Mouse (Mus musculus) adrenal gland, postnatal 4 days (tissue): Measurements from ENCODE around the gene Atn1. TPM values are rescaled to one million over a fixed set of nuclear protein-coding genes. Genes with fewer than 3 reads are reported as not detected.
A peak's percentile ranks its signal among the peaks of the same experiment; 100 is the strongest.
"Not testable (repeated sequence)": the region's sequence is repeated elsewhere in the genome, so short reads cannot be mapped to it uniquely, and the experiment has no call there.

Source experiments
- DNase-seq, 2 experiments: peaks; one replicate each; pipeline ENCODE4 v3.0.0; 2021 to 2022; ENCODE audit warnings: low spot score in 2 of 2, mixed read lengths in 2 of 2
- long read RNA-seq, 2 experiments: library from polyadenylated mRNA; stranded (forward); transcript quantifications; one replicate each; pipeline ENCODE4 v2.0.0; 2021
- total RNA-seq, 2 experiments: library from RNA; stranded (reverse); gene quantifications; 2 replicates each; pipeline ENCODE4 v1.2.3; 2021

Gene Atn1
- total RNA-seq, result 100 to 1,000 TPM in 1 of 2 experiments, 10 to 100 TPM in 1; 99.7 to 111 TPM
- long read RNA-seq, experiment 1, partial matches to known transcripts, result 6 of 12 reads
- long read RNA-seq, experiment 1, other reads (novel, unspliced or antisense), result 6 of 12 reads
- long read RNA-seq, experiment 2, partial matches to known transcripts, result 28 of 33 reads
- long read RNA-seq, experiment 2, other reads (novel, unspliced or antisense), result 5 of 33 reads

GRCm38 (mm10) chr6:124755831-124756595, at the start of gene Atn1, which contains the start of gene Gm45234:
Gene Atn1 (minus strand): TSS chr6:124756524.
Gene Gm45234 (minus strand): TSS chr6:124756021.
- peak in 1 of 2 experiments; percentile 63 for DNase-seq

GRCm38 (mm10) chr6:124805341-124806321, 49.3 kb upstream of the Atn1 start:
- DNase-seq, result peak; percentile 81 to 93

- DNase-seq, result no peak
These were observed 48.0 kb upstream of the Atn1 start for GRCm38 (mm10) chr6:124804341-124804740.

GRCm38 (mm10) chr6:124803691-124804090, 47.4 kb upstream of the Atn1 start:
- not testable (repeated sequence) for DNase-seq

- no peak for DNase-seq
These were observed 46.7 kb upstream of the Atn1 start for GRCm38 (mm10) chr6:124803061-124803460.

- DNase-seq, result not testable (repeated sequence)
These were observed 46.1 kb upstream of the Atn1 start for GRCm38 (mm10) chr6:124802400-124802799.

- no peak for DNase-seq
These were observed 39.9 kb upstream of the Atn1 start for GRCm38 (mm10) chr6:124796200-124796599.

- DNase-seq, result no peak
These were observed 39.5 kb upstream of the Atn1 start for GRCm38 (mm10) chr6:124795781-124796180.

GRCm38 (mm10) chr6:124791911-124792310, 35.6 kb upstream of the Atn1 start:
- no peak for DNase-seq

- no peak for DNase-seq
These were observed 33.8 kb upstream of the Atn1 start for GRCm38 (mm10) chr6:124790121-124790520.

GRCm38 (mm10) chr6:124789519-124789918, 33.2 kb upstream of the Atn1 start:
- no peak for DNase-seq

GRCm38 (mm10) chr6:124787722-124788121, 31.4 kb upstream of the Atn1 start:
- no peak for DNase-seq

GRCm38 (mm10) chr6:124786756-124787420, 30.6 kb upstream of the Atn1 start:
- no peak for DNase-seq

GRCm38 (mm10) chr6:124782436-124782835, 26.1 kb upstream of the Atn1 start:
- DNase-seq, result no peak

GRCm38 (mm10) chr6:124780917-124781316, 24.6 kb upstream of the Atn1 start:
- no peak for DNase-seq

GRCm38 (mm10) chr6:124779984-124780416, 23.7 kb upstream of the Atn1 start:
- no peak for DNase-seq

GRCm38 (mm10) chr6:124779222-124779983, 23.1 kb upstream of the Atn1 start, which contains the start of gene Lrrc23:
Gene Lrrc23 (minus strand): TSS chr6:124779727.
- no peak for DNase-seq

- DNase-seq, result no peak
These were observed 14.2 kb upstream of the Atn1 start for GRCm38 (mm10) chr6:124770511-124770910.

- DNase-seq, result no peak
These were observed 13.7 kb upstream of the Atn1 start for GRCm38 (mm10) chr6:124770013-124770412.
